Mouse (Mus musculus) kidney, postnatal 25 days (tissue): ENCODE results near the gene Slc25a13.
"Not testable (repeated sequence)": the region's sequence is repeated elsewhere in the genome, so short reads cannot be mapped to it uniquely, and the experiment has no call there.

Source experiments
- DNase-seq, 2 experiments: peaks; one replicate each; pipeline ENCODE4 v3.0.0; 2021; ENCODE audit warnings: mixed read lengths in 2 of 2

Gene Slc25a13

GRCm38 (mm10) chr6:6202451-6202850 is 14.5 kb downstream of the Slc25a13 start:
- peak; percentile 32 to 65 for DNase-seq

- DNase-seq = no peak
These were observed 15.0 kb downstream of the Slc25a13 start for GRCm38 (mm10) chr6:6201977-6202376.

DNA sequence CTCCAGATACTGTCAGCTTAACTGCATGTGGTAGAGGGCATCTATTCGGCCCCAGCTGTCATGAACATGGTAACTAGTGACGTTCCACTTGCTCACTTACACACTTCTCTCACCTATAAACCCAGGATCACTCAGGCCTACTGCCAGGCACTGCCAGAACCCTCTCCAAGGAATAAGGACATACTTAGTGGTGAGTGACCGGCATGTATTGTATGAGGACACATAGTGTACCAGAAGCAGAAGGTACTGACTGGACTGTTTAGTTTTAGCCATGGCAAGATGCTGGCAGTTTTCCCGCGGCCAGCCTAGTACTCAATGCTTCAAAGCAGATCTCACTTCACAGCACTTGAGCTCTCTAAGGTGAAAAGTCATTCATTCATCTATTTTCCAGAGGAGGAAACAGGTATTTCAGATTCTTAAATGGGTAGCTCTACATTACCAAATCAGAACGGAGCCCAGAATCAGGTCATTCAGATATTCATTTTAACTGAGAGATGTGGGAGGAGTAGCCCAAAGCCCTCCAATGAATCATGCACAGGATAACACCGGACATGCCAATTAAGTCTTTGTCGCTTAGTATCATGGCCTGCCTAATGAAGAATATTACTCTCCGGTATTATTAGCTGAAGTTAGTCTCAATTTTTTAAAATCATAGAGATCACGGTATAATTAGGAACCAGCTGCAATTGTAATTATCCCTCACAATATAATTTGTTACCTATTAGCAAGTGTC is 17.7 kb downstream of the Slc25a13 start:
- DNase-seq = no peak

DNA sequence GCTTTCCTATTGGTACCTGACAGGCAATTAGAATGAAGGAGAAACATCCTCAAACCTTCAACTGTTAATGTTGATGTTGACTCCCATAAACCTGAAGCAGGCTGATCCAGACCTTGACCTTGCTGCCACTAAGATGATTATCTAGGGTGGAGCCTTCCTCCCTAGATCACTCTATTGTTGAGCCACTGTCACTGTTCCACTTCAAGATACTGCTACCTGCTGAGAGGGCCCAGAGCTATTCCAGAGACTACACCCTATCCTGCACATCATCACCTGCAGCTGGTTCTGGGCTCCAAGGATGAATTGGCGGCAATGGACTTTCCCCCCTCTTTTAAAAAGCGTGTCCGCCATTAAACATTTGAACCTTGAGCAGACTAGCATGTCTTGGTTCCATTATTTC is 18.9 kb downstream of the Slc25a13 start:
- not testable (repeated sequence) for DNase-seq

- no peak for DNase-seq
These were observed 19.6 kb downstream of the Slc25a13 start for GRCm38 (mm10) chr6:6197339-6197738.

- no peak for DNase-seq
These were observed 20.4 kb downstream of the Slc25a13 start for GRCm38 (mm10) chr6:6196527-6196926.

GRCm38 (mm10) chr6:6194831-6195230 is 22.1 kb downstream of the Slc25a13 start:
- DNase-seq = no peak

- DNase-seq = no peak
These were observed 23.1 kb downstream of the Slc25a13 start for GRCm38 (mm10) chr6:6193906-6194305.

DNA sequence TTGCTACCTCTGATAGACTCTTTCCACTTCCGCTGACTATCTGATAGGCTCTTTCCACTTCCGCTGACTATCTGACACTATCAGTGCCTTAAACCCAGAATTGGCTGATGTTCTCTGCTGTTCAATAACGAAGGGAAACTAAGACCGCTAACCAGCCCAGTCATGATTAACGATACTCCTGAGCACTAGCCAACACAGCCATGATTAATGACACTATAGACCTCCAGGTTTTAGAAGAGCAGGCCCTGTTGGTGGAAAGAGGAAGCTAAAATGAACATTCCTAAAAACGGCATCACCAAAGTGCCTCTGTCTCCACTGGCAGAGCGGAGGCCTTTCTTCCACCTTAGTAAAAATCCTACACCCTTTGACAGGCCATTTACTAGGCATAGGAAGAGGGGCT is 24.6 kb downstream of the Slc25a13 start:
- DNase-seq = no peak

DNA sequence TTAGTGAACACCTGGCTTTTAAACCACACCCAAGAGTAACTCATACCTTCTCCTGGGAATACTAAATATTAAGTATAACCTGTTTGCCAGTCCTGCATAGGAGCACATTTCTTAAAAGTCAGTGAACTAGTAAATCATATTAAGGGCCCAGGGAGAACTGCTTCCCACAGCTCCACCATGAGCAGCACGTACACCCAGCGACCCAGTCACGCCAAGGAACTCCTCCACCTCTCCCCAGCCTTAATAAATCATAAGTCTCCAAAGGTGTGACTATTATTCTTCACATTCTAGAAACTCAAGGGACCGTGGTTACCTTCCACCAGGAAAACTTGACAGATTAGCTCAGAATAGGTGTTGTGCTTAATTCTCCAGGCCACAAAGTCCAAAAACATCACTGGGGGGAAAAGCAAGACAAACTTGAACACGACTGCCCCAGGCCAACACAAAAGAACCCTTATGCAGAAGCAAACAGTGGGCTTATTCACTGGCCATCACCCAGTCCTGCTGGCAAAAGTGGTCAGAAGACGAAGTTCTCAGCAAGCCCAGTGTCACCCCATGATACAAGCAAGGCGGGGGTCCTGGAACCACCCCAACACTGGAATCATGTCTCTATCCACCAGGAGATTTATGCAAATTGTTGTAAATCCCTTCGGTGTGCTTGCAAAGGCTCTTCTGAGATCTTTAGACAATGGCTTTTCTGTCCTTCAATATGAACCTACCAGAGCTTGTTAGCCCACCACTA is 25.2 kb downstream of the Slc25a13 start:
- DNase-seq = no peak

DNA sequence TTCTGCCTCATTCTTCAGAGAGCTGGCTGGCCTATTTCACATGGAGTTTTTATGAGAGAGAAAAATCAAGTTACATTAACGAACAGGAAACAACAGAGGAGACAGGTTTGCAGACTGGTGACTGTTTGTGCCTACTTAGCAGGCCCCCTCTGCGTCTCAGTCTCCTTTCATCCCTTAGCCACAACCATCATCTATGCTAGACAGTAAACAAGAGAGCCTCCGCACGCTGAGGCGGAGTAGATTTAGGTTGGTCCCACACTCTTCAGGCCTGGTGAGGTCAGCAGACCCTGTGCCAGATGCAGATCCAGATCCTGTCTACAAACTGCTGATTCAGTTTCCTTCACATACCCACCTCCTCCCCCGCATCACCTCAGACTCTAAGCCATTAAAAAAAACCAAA is 28.0 kb downstream of the Slc25a13 start:
- no peak for DNase-seq

GRCm38 (mm10) chr6:6186468-6186867 is 30.5 kb downstream of the Slc25a13 start:
- no peak for DNase-seq

DNA sequence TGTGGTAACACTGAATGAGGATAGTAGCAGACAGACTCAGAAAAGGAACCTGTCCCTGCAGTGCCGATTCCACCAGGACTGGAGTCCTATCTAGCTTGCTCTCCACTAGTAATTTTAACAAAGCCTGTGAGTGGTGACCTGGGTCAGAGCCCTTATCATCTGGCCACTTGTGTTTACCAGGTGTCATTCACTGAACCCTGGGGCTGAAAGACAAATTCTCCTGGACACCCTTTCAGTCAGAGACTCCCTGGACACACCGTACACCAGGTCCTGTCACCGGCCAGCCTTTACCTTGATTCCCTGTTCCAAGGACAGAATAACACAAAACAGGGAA is 31.3 kb downstream of the Slc25a13 start:
- no peak for DNase-seq

- peak; percentile 40 to 50 for DNase-seq
These were observed 31.8 kb downstream of the Slc25a13 start for GRCm38 (mm10) chr6:6184921-6185734.

- DNase-seq = peak in 1 of 2 experiments; percentile 22
These were observed 33.4 kb downstream of the Slc25a13 start for GRCm38 (mm10) chr6:6183601-6184000.

GRCm38 (mm10) chr6:6182191-6182590 is 34.8 kb downstream of the Slc25a13 start:
- DNase-seq = no peak

GRCm38 (mm10) chr6:6178341-6178740 is 38.6 kb downstream of the Slc25a13 start:
- not testable (repeated sequence) for DNase-seq

DNA sequence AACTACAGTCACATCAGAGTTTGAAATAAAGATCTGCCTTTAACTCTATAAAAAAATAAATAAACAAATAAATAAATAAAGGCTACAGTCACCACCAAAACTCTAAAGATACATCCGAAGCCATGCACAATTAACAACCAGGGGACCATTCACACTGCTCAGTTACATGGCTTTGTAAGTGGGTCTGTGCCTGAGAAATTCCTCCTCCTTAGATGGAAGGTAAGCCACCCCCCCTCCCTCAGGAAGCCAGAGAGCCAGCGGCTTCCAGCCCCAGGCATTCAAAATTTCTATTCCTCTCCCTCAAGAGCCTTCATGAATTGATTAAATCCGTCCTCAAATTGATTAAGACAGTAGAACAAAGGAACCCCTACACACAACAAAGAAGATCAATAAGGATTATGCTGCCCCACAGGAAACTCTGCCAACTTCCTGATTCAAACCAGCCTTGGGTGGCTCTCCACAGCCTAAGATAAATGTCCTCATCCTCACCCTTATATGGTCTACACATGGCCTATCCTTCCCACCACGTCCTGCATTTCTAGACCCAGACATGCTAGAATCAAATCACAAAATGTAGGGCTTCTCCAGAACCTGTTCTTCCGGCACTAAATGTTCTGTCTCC is 41.5 kb downstream of the Slc25a13 start:
- no peak for DNase-seq

DNA sequence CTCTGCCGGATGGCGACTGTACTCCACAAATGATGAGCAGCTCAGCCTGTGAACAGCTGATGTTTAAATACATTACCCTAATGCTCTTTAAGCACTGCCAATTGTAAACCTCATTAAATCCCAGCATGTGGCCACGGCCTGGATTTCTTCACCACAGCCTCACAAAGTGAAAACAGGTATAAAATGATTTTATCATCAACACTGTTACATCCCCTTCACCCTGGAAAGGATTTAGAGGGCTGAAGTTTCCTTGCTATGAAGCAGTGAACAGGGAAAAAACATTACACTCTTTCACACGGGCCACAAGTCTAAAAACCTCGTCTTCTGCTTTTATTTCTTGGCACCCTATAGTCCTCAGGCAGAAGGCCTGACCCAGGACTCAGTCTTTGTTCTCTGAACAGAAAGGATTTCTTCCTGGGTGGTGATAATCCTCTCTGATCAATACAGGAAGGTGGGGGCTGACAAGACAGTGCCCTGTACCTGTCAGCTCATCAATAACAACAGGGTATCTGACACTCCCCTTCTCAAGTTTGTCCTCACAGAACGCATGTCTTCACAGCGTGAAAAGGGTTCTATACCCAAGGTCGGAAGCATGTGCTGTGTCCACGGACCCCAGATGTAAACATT is 42.9 kb downstream of the Slc25a13 start:
- no peak for DNase-seq

GRCm38 (mm10) chr6:6173166-6173934 is 43.6 kb downstream of the Slc25a13 start:
- peak in 1 of 2 experiments; percentile 12 for DNase-seq

GRCm38 (mm10) chr6:6168566-6169134 is 48.3 kb downstream of the Slc25a13 start:
- DNase-seq = peak; percentile 44 to 67
